Mouse (Mus musculus): ENCODE measurements at regions not wholly inside any gene's neighbourhood (a gene's known extent, or its start where the extent isn't known, plus 50 kb on each side); places are given as distances from the start of the nearest gene placed in this dataset.

DNA sequence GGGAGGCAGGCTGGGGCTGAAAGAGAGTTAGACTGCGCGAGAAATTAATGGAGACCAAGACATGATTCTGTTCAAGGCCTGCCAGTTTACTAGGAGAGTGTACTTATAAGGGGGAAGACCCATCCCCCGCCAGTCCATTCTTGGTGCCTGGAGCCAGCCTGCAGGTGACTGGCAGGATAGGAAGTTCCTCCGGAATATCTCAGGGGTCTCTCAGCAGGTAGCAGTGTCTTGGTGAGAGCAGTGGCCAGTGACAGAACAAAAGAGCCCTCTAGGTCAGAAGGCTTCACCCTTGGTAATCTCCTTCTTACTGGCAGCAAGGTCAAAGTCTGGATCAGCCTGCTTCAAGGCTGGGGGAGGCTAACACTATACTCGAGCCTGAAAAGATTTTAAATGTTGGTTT, 83.7 kb upstream of the Zfp804b start:
- no peak for DNase-seq (ENCODE audit: extremely low spot score in 1 of 2, low spot score in 1 of 2)

DNA sequence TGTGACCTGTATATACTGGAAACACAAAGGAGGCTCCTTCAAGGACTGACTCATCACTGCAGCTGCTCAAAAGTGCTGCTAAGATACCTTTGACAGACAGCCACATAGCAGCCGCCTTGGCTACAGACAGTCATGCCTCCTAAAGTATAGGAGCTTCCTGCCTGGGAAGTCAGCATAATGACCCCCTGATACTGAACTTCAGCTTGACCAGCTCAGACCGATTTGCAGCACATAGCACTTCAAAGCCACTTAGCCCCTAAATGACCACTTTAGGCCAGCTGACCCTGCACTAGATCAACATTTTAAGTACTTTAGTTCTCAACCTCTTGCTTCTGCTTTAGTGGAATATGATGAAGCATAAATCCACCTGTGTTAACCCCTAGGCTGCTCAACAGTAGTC, 91.9 kb upstream of the Zfp804b start:
- DNase-seq (ENCODE audit: extremely low spot score in 1 of 2, low spot score in 1 of 2) = no peak

DNA sequence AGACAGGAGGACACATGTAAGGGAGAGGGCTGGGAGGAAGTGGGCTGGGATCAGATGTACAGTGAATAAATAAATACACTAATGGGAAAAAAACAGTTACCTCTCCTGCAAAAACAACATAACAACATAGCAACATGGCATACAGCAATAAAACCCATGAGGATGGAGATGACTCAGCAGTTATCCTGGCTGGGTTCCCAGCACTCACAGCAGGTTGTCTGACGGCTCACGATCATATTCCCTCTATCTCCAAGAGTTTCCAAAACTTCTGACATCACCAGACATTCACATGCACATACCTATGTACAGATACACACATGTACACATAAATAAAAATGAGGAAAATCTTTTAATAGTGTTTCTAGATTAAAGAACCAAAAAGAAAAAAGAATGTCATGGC, 103.4 kb upstream of the Zfp804b start:
- no peak for DNase-seq (ENCODE audit: extremely low spot score in 1 of 2, low spot score in 1 of 2)

DNA sequence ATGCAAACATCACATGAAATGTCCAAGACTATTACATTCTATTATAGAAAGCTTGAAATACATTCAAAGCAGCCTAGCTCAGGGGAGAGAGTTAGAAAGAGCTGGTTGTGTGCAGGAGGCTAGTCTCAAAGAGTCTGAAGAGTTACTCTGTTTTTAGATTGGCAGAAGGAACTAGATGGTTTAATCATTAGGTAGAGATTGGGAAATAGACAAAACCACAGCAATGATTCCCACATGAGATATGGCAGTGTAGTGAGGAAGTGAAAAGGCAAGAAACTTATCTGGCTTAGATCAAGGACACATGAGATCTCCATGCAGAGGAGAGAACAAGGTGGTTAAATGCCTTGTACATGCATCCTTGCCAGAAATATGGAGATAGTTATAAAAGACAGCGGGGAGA, 110.3 kb upstream of the Zfp804b start:
- DNase-seq (ENCODE audit: extremely low spot score in 1 of 2, low spot score in 1 of 2) = no peak

DNA sequence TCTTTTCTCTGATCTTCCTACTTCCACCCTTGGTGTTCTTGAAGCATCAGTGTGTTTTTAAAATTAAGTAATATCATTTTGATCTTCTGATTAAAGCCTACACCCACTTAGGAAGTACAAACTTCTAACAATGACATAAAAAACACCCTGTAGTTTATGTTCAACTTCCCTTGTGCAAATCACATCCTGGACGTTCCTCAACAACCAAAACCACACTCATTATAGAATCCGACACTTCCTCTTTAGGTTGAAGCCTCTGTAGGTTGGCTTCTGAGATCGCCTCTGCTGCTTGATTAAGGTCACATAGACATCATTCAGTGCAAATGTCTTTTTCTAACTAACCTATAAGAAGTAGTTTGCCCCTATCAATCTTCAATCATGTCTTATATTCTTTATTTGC, 112.5 kb upstream of the Zfp804b start:
- DNase-seq (ENCODE audit: extremely low spot score in 1 of 2, low spot score in 1 of 2) = no peak

DNA sequence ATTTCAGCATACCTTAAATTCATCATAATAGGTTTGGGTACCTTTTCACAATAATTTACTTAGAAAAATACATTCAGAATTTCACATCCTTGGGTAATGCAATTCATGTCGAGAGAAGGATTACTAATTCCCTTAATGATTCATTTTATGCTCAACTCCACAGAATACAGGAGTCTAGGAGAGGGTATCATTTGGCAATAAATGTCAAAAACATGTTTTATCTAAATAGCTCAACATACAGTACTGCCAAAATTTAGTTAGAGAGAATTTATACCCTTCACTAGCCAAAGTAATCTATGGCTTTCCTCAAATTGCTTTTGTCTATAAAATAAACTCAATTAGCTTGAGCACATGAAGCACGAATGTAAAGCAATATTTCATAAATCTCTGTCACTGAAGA, 144.6 kb upstream of the Zfp804b start:
- no peak for DNase-seq (ENCODE audit: extremely low spot score in 1 of 2, low spot score in 1 of 2)

DNA sequence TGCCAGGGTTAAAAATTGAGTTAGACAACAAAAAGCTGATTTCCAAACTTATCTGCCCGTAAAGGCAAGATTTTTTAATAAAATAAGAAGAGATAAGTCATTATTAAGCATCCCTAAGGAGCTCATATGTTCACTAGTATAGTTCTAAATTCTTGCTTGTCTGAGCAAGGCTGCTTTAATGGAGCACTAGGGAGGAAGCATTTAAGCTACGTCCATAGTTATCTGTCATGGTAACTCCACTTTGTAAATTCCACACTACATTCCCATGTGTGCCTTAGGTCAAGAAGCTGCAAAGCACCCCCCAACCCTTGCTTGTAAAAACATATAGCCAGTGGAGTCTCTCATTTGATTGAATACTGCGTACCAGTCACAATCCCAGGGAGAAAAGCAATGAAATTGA, 145.0 kb upstream of the Zfp804b start:
- no peak for DNase-seq (ENCODE audit: extremely low spot score in 1 of 2, low spot score in 1 of 2)

DNA sequence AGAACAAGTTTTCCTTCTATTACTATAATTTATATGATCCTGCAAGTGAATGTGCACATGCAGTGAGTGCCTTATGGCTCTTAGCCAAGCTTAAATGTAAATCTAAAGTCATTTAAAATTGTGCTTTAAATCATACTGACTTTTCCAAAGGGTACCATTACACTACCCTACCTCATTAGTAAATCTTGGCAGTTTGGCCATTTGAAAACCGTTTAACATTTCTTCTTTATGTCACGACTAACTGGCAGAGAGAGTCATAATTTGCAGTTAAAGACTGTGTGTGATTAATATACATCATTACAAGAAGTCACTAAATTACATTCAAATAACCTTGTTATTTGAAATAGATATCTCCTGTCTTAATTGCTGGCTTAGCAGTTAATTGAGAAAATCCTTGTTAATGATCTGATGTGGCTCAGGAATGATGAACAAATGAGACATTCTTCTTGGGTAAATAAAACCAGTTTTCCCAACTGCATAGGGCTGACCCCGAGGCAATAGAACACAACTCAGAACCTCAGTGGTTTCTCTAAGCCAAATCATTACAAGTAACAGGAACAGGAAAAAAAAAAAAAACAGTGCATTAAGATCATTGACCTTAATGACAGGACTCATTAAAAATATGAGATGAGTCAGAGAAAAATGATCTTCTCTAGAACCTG, 173.1 kb upstream of the Zfp804b start:
- no peak for DNase-seq (ENCODE audit: extremely low spot score in 1 of 2, low spot score in 1 of 2)

DNA sequence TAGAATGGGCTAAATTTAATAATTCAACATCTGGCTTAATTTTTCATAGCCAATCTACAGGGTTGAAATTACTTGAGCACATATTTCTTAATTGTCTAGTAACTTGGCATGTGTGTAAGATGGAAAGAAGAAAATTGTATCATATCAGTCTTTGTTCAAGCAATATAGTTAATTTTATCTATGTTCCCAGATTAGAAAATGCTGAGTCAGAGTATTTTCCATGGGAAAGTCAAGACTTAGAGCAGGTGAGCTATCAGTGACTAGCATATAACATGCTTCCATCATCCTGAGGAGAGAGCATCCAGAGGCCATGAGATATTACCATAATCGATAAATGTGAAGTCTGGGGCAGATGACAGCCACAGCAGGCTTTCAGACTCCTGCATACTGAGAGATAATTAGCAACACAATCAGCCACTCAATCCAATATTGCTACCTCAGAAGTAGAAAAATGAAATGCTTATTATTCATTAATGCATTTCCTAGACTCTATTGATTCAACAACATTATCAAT, 188.2 kb upstream of the Zfp804b start:
- DNase-seq (ENCODE audit: extremely low spot score in 1 of 2, low spot score in 1 of 2) = no peak

DNA sequence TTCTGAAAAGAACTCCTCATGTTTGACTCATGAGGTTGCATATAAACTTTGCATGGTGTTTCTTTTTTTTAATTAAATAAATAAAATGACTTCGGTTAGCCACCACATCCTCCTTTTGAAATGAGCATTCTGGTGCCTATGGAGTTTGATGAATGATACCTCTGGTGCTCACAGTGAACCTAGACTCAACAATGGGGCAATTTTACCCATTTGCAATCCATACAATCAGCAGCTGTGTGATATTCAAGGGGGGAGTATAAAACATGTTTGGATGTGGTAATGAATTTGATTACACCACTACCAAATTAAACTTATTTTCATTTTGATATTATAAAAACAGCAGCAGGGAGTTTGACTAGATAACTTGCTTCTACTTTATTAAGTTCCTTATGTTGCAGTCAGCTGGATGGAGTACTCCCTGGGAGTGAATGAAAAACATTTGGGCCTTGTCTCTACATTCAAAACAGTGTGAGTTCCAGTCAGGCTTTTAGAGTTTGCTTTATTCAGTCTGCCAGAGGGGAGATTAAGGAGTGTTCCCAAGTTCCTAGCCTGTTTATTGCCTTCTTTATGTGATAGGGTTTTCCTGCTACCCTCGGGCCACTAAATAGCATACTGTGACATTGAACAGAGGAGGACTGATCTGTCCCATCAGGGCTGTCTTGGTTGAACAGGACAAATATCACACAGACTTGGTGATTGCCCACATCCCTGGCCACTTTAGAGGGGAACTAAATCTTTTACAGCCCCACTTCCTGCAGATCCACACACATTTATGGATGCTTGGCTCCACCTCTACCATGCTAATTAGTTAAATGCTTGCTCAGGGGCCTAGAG, 195.5 kb upstream of the Zfp804b start:
- no peak for DNase-seq (ENCODE audit: extremely low spot score in 1 of 2, low spot score in 1 of 2)

DNA sequence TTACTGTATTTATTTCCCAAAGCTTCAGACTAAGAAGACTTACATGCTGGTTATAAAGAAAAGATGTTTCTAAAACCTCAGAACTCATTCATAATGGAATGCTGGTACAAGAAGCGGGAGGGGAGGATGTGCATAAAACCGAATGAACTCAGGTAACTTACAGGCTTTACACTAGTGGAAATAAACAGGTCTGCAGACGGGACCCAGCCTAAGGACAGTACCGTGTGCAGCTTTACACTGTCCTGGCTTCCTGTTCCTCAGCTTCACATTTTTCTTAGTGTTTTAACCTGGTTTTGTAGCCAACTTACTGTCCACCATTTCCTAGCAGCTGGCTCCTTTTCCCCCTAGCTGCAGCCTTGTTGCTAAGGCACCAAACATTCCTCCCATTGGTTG, 196.1 kb upstream of the Zfp804b start:
- DNase-seq (ENCODE audit: extremely low spot score in 1 of 2, low spot score in 1 of 2) = no peak

DNA sequence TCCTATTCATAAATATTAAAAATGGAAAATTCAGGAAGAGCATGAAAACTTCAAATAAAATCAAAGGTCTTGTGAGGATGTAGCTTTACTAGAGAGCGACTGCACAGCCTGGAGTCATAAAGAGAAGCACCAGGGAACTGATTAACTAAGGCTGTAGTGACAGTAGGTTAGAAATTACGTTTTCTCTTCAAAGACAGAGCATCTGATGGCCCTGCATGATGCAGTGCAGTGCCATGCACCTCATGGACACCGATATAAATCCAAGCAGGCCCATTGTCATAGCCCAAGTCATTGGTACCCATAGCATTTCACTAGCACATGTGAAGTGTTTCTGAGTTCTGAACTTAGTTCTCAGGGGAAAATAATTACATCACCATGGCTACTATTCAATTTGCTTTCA, 199.3 kb upstream of the Zfp804b start:
- DNase-seq (ENCODE audit: extremely low spot score in 1 of 2, low spot score in 1 of 2) = no peak

DNA sequence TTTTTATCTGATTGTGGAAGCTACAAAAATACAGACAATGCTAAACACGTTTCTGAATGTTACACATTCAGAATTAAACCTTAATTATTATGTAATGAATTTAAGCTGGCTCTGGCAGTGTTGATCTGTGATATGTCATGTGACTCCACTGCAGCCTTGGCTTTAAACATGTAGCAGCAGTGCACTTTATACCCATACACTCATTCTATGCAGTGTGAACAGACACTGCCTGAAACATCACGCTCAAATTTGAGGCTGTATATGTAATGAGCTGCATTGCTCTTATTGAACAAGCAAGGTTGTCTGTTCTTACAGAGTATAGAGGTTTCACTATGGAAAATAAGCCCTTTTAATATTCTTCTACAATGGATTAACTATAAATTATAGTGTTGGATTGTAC, 235.9 kb upstream of the Zfp804b start:
- no peak for DNase-seq (ENCODE audit: extremely low spot score in 1 of 2, low spot score in 1 of 2)

DNA sequence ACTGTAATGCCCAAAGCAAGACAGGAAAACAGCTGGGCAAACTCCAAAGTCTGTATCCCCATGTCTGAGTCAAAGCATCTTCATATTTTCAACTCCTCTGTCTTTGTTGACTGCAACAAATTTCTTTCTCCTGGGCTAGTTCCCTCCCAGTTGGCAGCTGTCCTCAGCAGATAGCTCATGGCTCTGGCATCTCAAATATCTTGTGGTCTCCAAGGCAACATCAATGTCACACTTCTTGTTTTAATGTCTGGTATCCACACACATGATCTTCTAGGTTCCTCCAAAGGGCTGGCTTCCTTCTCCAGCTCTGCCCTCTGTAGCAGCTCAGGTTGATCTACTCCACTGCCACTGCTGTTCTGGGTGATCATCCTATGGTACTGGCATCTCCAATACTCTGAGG, 242.0 kb upstream of the Zfp804b start:
- no peak for DNase-seq (ENCODE audit: extremely low spot score in 1 of 2, low spot score in 1 of 2)

DNA sequence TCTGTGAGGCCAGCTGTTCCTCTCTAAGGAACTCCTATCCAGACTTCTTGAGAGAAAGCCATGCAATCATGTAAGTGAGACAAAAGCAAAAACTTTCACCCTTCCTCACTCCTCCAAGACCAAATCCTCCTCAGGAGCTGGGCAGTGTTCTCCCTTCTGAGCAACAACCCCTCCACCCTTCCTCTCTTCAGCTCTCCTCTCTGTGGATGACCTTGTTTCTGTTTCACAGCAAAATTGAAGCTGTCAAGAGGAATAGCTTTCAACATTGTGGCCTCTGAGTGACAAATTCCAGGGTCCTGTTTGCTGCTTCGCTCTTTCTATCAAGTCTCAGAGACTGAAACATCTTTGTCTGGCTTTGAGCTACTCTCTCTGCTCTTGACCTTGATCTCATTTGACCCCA, 255.9 kb upstream of the Zfp804b start:
- DNase-seq (ENCODE audit: extremely low spot score in 1 of 2, low spot score in 1 of 2) = no peak

DNA sequence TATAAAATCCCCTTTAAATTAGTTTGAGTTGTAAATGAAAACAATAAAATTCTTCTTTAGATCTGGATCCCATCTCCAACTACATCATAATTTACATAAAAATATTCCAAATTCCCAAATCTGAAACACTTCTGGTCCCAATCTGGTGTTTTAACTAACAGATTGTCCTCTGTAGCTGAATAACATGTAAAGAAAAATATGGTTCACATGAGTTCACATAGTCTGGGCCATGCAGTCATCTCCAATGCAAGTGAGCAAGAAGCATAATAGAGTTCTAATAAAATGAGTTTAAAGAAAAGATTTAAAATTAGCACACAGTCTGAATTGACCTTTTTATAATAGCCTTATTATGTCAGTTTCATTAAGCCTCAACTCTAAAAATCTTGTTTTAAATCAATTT, 263.0 kb upstream of the Zfp804b start:
- DNase-seq (ENCODE audit: extremely low spot score in 1 of 2, low spot score in 1 of 2) = no peak

DNA sequence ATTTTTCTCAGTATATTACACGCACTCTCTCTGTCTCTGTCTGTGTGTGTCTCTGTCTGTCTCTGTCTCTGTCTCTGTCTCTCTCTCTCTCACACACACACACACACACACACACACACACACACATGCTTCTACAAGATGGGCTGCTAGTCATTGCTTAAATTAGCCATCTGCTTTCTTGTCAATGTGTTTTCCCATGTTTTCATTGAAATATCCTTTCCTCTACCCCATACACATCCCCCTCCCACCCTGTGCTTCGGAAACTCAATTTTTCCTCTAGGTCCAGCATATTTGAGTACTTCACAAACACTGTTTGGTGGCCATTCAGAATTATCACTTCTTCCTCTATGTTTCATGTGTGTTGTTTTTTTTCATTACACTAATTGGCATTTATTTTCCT, 263.4 kb upstream of the Zfp804b start:
- DNase-seq (ENCODE audit: extremely low spot score in 1 of 2, low spot score in 1 of 2) = no peak

DNA sequence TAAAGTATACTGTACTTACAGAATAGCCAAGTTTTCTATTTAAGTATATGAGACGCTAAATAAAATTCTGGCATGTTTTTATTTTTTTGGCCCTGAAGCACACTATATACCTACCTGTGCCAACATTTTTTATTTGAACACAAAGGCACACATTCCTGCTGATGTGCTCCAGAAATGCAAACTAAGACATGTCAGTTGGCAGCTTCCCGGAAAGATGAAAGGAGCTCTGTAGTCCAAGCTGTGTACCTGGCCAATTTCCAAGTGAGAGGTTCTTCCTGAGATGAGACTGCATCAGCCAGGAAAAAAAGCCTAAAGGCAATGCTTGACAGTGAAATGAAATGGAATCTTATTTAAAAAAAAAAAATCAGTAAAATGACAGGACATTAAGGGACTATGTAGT, 305.0 kb upstream of the Steap4 start:
- DNase-seq (ENCODE audit: extremely low spot score in 1 of 2, low spot score in 1 of 2) = no peak

DNA sequence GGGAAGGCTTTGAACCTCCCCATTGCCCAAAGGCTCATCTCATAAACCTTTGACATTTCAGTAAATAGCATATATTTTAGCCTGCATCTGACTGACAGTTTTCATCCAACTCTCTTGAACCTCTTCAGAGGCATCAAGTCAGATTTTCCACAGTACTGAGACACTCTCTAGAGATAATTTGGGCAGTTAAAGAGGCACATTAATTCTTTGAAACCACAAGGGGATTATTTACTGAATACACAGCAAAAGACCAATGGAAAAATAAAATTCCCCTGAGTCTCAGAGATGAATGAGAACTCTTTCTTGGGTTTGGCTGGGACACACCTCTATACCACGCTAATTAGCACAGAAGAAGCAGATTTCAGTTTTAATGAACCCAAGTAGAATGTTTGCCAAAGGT, 258.5 kb upstream of the Steap4 start:
- DNase-seq (ENCODE audit: extremely low spot score in 1 of 2, low spot score in 1 of 2) = no peak

DNA sequence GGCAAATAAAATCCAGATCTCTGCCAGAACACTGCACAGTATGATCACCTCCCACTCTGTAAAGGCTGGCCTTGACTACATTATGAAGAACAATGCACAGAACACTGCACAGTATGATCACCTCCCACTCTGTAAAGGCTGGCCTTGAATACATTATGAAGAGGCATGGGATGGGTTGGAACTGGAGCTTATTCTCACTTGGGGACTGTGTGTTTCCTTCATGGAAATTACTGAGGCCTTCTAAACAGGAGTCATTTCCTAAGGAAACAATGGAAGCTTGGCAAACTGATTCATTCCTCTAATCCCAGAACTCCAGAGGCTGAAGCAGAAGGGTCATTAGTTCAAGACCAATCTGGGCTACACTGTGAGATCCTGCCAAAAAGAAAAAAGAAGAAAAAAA, 240.7 kb upstream of the Steap4 start:
- DNase-seq (ENCODE audit: extremely low spot score in 1 of 2, low spot score in 1 of 2) = no peak

DNA sequence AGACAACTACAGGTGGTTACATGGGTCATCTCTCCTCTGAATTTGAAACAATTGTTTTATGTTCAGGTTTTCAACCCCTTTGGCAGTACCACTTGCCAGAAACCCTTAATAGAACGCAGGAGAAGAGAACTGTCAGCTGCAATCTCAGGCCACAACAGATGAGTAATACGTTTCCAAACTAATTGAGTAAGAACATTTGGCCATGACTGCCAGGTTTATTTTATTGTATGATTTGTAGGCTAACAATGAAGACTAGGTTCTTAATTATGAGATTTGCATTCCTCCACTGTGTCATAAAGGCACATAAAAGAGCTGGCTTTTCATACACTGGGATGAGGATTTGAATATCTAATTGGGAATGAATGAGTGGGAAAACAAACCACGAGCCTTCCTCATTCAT, 240.2 kb upstream of the Steap4 start:
- no peak for DNase-seq (ENCODE audit: extremely low spot score in 1 of 2, low spot score in 1 of 2)

DNA sequence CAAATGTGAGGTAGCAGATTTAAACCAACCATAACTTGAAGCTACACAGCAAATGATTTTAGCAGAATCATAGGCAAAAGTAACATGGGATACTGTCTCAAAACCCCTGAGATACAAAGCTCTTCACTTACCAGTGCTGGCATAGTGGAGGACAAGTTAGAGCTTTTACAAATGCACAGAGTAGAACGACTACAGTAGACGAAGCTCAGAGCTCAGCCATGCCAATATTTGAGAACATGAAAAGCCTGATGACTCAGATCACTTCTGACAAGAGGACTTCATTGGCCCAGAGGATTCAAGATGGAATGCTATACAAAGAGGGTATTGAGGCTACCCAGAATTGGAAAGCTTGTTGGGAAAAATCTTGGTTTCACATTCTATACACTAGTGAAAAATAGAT, 239.6 kb upstream of the Steap4 start:
- no peak for DNase-seq (ENCODE audit: extremely low spot score in 1 of 2, low spot score in 1 of 2)
